Mouse (Mus musculus): ENCODE data around the gene Pigk.

The Pigk gene

DNA sequence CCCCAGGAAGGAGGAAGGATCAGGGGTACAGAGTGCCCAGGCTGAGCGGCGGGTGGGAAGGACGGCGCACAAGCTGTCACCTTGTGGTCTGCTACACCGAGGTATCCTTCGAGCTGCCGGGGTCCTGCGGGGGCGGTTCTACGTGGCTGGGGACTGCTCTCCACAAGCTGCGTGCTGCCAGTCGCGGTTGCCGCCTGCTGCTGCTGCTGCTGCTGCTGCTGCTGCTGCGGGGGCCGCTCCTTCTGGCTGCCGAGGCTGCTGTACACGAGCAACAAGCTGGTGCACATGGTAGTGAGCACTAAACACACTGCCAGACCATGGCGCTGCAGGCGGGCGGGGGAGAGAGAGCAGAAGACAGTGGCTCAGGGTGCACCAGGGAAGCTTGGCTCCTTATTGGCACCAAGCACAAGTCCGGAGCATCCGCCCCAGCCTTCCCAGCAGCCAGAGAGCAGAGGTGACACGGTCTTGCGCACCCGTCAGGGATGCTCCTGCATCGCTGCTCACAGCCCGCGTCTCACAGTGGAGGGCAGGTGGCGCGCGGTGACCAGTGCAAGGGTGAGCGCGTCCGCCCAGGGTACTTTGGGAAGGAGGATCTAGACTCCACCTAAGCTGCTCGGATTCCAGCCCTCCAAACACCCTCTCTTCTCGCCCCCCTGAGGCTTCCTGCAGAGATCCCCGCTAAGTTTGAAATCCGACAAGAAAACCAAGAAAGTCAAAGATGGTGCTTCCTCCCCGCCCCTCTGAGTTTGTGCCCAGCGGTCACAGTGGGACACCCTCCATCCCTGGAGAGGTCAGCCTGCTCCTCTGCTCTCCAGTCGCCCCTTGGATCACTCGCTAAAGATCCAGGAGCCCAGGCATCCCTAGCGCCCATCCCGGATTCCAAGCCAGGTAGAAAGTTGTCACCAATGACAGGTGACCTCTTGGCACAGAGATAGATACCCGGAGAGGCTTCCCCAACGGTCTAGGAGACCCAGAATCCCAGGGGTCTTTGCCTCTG lies 267.4 kb downstream of the Pigk start:
- no peak for DNase-seq (ENCODE audit: low read depth, low spot score)

DNA sequence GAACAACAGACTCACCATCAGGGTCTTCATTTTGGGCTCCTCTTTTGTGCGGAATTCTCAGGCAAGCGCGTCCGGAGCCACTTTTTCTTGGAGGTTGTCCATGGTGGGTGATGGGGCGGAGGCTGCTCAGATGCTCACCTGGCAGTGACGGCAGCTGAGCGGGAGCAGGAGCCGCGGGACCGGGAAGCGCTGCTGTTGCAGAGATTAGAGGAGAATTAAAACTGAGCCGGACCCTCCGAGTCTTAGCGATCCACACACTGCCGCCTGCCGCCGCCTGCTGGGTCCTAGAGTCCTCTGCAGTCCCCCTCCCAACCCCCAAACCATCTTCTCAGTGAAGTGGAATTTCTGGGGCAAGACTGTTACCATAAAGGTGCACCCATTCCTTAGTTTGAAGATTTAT lies 268.1 kb downstream of the Pigk start, which contains the start of gene St6galnac5:
TSS of gene St6galnac5 (minus strand) at position 259 of the 400 bp plus-strand sequence.
- no peak for DNase-seq (ENCODE audit: low read depth, low spot score)

DNA sequence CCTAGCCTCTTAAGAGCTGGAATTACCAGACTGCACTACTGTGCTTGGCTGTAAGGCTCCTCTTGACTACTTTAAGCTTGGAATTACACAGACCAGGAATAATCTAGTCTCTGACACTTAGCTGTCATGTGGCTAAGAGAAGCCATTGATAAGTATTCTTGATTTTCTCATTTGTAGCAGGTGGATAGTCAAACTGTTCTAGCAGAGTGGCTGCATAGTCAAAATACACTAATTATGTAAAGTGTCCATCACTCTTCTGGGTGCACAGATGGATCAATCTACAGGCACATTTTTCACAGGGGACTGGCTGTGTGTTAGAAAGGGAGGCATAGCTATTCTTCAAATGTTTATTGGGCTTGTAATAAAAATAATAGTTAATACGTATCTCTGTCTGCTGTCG lies 276.9 kb downstream of the Pigk start:
- no peak for DNase-seq (ENCODE audit: low read depth, low spot score)

DNA sequence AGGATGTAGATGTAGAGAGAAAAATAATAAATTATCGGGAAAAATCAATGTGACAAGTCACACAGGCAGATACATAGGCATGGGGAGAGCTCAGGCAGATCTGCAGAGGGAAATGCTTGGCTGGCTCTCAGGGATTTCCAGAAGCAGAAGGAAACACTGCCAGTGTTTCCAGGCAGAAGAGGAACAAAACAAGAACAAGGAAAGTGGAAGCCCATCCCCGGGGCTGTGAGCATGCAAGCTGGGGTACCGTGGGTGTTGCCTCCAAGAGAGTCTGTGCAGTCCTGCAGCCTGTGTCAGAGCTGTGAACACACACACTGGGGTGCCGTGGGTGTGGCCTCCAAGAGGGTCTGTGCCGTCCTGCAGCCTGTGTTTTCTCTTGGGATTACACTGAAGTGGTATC lies 279.7 kb downstream of the Pigk start:
- no peak for DNase-seq (ENCODE audit: low read depth, low spot score)

DNA sequence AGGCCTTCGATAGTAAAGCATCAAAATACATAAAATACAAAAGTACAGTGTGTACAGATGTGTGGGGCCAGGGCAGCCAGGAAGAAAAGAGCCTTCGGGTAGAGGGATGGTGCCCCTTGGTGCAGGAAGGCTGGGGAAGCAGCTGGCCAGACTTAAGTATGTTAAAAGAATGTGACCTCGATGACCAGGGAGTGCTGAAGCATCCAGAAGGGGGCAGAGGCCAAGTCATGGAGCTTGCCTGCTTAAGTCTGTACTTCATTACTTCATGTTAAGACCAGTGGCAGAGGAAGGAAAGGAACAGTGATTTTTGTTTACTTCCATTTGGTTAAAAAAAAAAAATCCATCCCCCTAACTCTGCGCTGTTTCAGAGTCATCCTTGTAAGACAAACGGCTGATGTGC lies 284.2 kb downstream of the Pigk start:
- DNase-seq (ENCODE audit: low read depth, low spot score), result no peak

- DNase-seq (ENCODE audit: low read depth, low spot score), result no peak
These were observed 285.0 kb downstream of the Pigk start for GRCm38 (mm10) chr3:152998901-152999300.

DNA sequence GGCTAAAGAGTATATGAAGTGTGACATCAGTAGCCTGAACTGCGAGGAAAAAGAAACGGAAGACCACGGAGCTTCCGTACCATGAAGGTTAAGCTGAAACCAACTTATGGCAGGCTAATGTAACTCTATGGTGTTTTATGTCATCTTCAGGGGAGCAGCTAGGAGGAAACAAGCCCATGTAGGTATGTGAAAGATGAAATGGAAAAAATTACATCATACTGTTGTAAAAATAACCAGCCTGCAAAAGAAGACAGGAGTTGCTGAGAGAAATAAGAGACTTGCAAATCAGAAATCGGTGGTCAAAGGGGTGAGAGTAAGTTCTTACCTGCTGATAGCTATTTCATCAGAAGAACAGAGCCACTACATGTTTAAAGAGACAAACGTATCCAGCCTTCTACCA lies 293.0 kb downstream of the Pigk start:
- no peak for DNase-seq (ENCODE audit: low read depth, low spot score)

DNA sequence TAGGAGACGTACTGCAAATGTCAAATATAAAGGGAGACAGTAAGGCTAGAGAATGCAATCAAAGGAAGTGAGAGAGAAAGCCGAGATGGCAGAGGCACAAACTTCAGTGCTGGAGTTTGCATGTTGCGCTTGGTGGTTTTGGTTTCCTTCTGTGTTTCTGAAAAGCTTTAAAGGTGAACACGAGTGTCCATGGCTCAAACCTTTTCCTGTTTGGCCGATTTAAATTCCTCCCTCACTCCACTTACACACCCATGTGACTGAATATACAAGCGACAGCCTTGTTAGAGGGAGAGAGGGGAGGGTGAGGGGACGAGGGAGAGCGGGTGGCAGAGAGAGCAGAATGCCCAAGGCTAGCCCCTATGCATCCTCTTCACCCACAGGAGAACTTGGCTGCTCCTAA lies 302.5 kb downstream of the Pigk start:
- no peak for DNase-seq (ENCODE audit: low read depth, low spot score)

DNA sequence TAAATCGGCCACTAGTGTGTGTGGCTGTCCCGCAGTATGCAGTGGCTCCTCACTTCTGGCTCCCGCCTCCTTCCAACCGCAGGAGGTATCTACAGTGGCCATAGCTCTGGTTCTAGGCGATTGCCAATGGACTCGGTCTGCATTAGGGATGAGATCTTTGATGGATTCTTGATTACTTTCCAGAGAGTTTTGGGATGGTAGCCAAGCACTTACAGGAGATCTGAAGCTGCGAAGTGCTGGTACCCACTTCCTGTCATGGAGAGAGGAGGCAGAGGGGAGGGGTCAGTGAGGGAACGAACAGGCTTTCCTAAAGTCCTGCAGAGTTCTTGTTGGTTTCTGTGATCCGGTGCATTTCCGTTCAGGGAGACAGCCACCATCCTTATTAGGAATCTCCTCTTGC lies 304.2 kb downstream of the Pigk start:
- no peak for DNase-seq (ENCODE audit: low read depth, low spot score)

- no peak for DNase-seq (ENCODE audit: low read depth, low spot score)
These were observed 310.1 kb downstream of the Pigk start for GRCm38 (mm10) chr3:153024016-153024415.
